Mouse (Mus musculus) kidney, postnatal 0 days (tissue): ENCODE results near the gene Col23a1. TPM values are rescaled to one million over a fixed set of nuclear protein-coding genes. Genes with fewer than 3 reads are reported as not detected.
"Not testable (repeated sequence)": the region's sequence is repeated elsewhere in the genome, so short reads cannot be mapped to it uniquely, and the experiment has no call there.

Experiments used
- ATAC-seq: fragments of 200-750 bp; cut with Nextera tagmentation; replicated peaks from 2 replicates; pipeline ENCODE4 v1.8.0; 2017; ENCODE audit warnings: low read depth, moderate number of reproducible peaks, moderate TSS enrichment, moderate library complexity; ENCODE audit not compliant: low FRiP score
- DNase-seq: peaks from one replicate; pipeline ENCODE4 v3.0.0-alpha.2; 2016; ENCODE audit warnings: low spot score
- H3K27ac ChIP-seq: fragments of 300-500 bp; sonication (generic); 2 replicates; pipeline ENCODE4 v1.5.1; 2014; ENCODE audit warnings: mild to moderate bottlenecking
- H3K27me3 ChIP-seq: fragments of 300-500 bp; sonication (generic); 2 replicates; pipeline ENCODE4 v1.6.1; 2014; ENCODE audit warnings: low read length, mixed read lengths; ENCODE audit not compliant: insufficient read depth
- H3K36me3 ChIP-seq: fragments of 300-500 bp; sonication (generic); 2 replicates; pipeline ENCODE4 v1.6.1; 2014; ENCODE audit warnings: low read length, mixed read lengths; ENCODE audit not compliant: insufficient read depth
- H3K4me1 ChIP-seq: fragments of 300-500 bp; sonication (generic); replicated peaks from 2 replicates; pipeline ENCODE4 v1.6.1; 2014; ENCODE audit warnings: antibody characterized with exemption, low read length, mixed read lengths; ENCODE audit not compliant: insufficient read depth
- H3K4me2 ChIP-seq: fragments of 300-500 bp; sonication (generic); 2 replicates; pipeline ENCODE4 v1.6.1; 2014; ENCODE audit warnings: mild to moderate bottlenecking, low read length, moderate library complexity, mixed read lengths
- H3K4me3 ChIP-seq: fragments of 300-500 bp; sonication (generic); replicated peaks from 2 replicates; pipeline ENCODE4 v1.5.1; 2014; ENCODE audit warnings: low read depth, low read length
- H3K9ac ChIP-seq: fragments of 300-500 bp; sonication (generic); 2 replicates; pipeline ENCODE4 v1.6.1; 2014; ENCODE audit warnings: low read depth, low read length
- H3K9me3 ChIP-seq: fragments of 300-500 bp; sonication (generic); replicated peaks from 2 replicates; pipeline ENCODE4 v1.6.1; 2016; ENCODE audit warnings: low read length, inconsistent platforms, mixed read lengths
- CTCF ChIP-seq: IDR thresholded peaks from 2 replicates; pipeline ENCODE4 v1.5.1; 2016; ENCODE audit warnings: antibody characterized with exemption, low read depth, mild to moderate bottlenecking, moderate library complexity
- WGBS: fragments of 180-500 bp; shearing (Covaris S2); extraction: QIAGEN DNeasy Blood & Tissue Kit; methylation state at CpG from one replicate; pipeline ENCODE4 v1.1.7; 2014; 5-methylcytosine and 5-hydroxymethylcytosine counted together
- polyA plus RNA-seq: library from polyadenylated mRNA; unstranded; fragments of >200 nt; fragmentation: Nextera tagmentation; extraction: Ambion mirVana; gene quantifications from 2 replicates; pipeline ENCODE4 v1.2.1, GENCODE M21; 2015

Col23a1 gene
- polyA plus RNA-seq, 1 experiment from 2014 or later, result 6.8 TPM

- TF ChIP-seq CTCF, result no peak
- H3K4me2 ChIP-seq, result no peak overlapping the region
- H3K9me3 ChIP-seq, result no peaks in the 10 kb centered on the region
- no peak overlapping the region for H3K27ac ChIP-seq
- no peaks in the 10 kb centered on the region for H3K36me3 ChIP-seq
- no peak overlapping the region for H3K4me3 ChIP-seq
- DNase-seq, result no peak
- WGBS, result 82% methylated on average over 21 of the region's 21 CpGs
- H3K4me1 ChIP-seq, result no peaks in the 10 kb centered on the region
- H3K9ac ChIP-seq, result no peak overlapping the region
- no peaks in the 10 kb centered on the region for H3K27me3 ChIP-seq
- ATAC-seq, result no peak
These were observed 56.1 kb downstream of the Col23a1 start for GRCm38 (mm10) chr11:51345481-51346465.

DNA sequence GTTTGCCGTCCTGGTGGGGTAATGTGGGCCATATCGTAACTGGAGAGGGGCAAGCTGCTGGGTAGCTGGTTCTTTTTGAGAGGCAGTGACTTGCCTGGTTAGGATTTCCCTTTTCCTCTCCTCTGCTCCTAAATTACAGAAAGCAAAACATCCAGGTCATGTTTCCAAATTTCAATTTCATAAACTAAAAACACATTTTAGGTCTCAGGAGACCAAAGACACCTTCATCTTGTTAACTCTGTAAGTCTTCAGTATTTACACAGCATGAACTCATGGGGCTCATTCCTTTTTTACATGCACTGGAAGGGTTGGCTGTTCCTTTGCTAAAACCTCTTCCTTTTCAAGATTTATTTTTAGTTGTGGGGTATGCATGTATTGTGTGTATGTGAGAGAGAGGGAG, 58.0 kb downstream of the Col23a1 start:
- no peaks in the 10 kb centered on the region for H3K27me3 ChIP-seq
- no peaks in the 10 kb centered on the region for H3K4me1 ChIP-seq
- H3K4me2 ChIP-seq, result no peak overlapping the region
- no peak for TF ChIP-seq CTCF
- H3K9ac ChIP-seq, result no peak overlapping the region
- no peak overlapping the region for H3K4me3 ChIP-seq
- WGBS, result 58% methylated on average over 2 of the region's 2 CpGs
- H3K36me3 ChIP-seq, result no peaks in the 10 kb centered on the region
- ATAC-seq (no peak), DNase-seq (no peak)
- no peaks in the 10 kb centered on the region for H3K9me3 ChIP-seq
- no peak overlapping the region for H3K27ac ChIP-seq

DNA sequence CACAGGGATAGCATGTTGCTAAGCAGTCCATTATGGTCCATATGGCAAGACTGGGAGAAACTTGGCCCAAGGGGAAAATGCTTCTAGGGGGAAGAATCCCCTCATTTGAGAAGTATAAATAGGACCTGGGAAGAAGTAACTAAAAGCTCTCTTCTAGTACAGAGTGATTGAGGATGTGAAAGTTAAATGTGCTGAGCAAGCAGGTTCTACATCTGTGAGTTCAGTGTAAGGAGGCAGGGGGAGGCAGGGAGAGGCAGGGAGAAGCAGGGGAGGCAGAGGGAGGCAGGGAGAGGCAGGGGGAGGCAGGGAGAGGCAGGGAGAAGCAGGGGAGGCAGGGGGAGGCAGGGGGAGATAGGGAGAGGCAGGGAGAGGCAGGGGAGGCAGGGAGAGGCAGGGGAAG, 59.9 kb downstream of the Col23a1 start:
- no peaks in the 10 kb centered on the region for H3K9me3 ChIP-seq
- TF ChIP-seq CTCF, result no peak
- no peak for ATAC-seq
- H3K36me3 ChIP-seq, result no peaks in the 10 kb centered on the region
- DNase-seq, result no peak
- H3K9ac ChIP-seq, result no peak overlapping the region
- no peak overlapping the region for H3K4me2 ChIP-seq
- no peaks in the 10 kb centered on the region for H3K27me3 ChIP-seq
- H3K4me1 ChIP-seq, result no peaks in the 10 kb centered on the region
- H3K27ac ChIP-seq, result no peak overlapping the region
- no peak overlapping the region for H3K4me3 ChIP-seq

GRCm38 (mm10) chr11:51351151-51351550, 61.4 kb downstream of the Col23a1 start:
- Histone ChIP-seq H3K4me2 (no peak overlapping the region), H3K36me3 (no peaks in the 10 kb centered on the region), H3K9me3 (no peaks in the 10 kb centered on the region), H3K27me3 (no peaks in the 10 kb centered on the region), H3K27ac (no peak overlapping the region), H3K4me3 (no peak overlapping the region), H3K9ac (no peak overlapping the region), H3K4me1 (no peaks in the 10 kb centered on the region)
- 57% methylated on average over 9 of the region's 9 CpGs for WGBS
- TF ChIP-seq CTCF, result no peak
- DNase-seq (no peak), ATAC-seq (no peak)

GRCm38 (mm10) chr11:51351841-51352240, 62.1 kb downstream of the Col23a1 start:
- no peak overlapping the region for H3K4me3 ChIP-seq
- no peak overlapping the region for H3K27ac ChIP-seq
- no peaks in the 10 kb centered on the region for H3K27me3 ChIP-seq
- H3K4me2 ChIP-seq, result no peak overlapping the region
- no peaks in the 10 kb centered on the region for H3K36me3 ChIP-seq
- ATAC-seq (no peak), DNase-seq (no peak)
- H3K4me1 ChIP-seq, result no peaks in the 10 kb centered on the region
- WGBS, result 34% methylated on average over 5 of the region's 5 CpGs
- no peaks in the 10 kb centered on the region for H3K9me3 ChIP-seq
- no peak for TF ChIP-seq CTCF
- no peak overlapping the region for H3K9ac ChIP-seq

DNA sequence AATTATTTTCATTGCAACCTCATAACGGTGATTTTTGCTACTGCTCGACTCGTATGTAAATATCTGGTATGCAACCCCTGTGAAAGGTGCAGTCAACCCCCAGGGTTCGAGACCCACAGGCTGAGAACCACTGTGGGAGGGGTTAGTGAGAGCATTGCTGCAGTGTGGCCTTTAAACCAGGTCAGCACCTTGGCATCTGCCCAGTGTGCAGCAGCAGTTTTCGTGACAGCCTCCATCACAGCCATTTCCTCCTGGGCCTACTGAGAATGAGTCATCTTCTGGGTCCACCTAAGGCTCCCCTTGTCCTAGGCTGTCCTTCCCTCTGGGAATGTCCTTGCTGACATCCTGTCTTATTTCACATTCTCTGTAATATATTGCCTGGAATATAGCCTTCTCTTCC, 64.0 kb downstream of the Col23a1 start:
- DNase-seq, result no peak
- TF ChIP-seq CTCF, result no peak
- H3K9me3 ChIP-seq, result no peaks in the 10 kb centered on the region
- no peak for ATAC-seq
- no peak overlapping the region for H3K9ac ChIP-seq
- H3K4me3 ChIP-seq, result no peak overlapping the region
- no peaks in the 10 kb centered on the region for H3K27me3 ChIP-seq
- WGBS, result 56% methylated on average over 5 of the region's 5 CpGs
- no peaks in the 10 kb centered on the region for H3K36me3 ChIP-seq
- H3K4me2 ChIP-seq, result no peak overlapping the region
- no peak overlapping the region for H3K27ac ChIP-seq
- H3K4me1 ChIP-seq, result no peaks in the 10 kb centered on the region

GRCm38 (mm10) chr11:51358981-51359380, 69.3 kb downstream of the Col23a1 start:
- not testable (repeated sequence) for H3K4me2 ChIP-seq, H3K4me3 ChIP-seq

More at GRCm38 (mm10) chr11:51358981-51359380, 69.3 kb downstream of the Col23a1 start:
- H3K36me3 ChIP-seq, H3K27ac ChIP-seq, ATAC-seq, H3K9ac ChIP-seq, H3K9me3 ChIP-seq, H3K27me3 ChIP-seq, DNase-seq, H3K4me1 ChIP-seq: not testable (repeated sequence)
- WGBS, result 92% methylated on average over 9 of the region's 9 CpGs
